Mouse (Mus musculus) heart, embryonic 13.5 days (tissue): ENCODE results near the gene Lalba. TPM values are rescaled to one million over a fixed set of nuclear protein-coding genes. Genes with fewer than 3 reads are reported as not detected.
A peak's percentile ranks its signal among the peaks of the same experiment; 100 is the strongest.
"Not testable (repeated sequence)": the region's sequence is repeated elsewhere in the genome, so short reads cannot be mapped to it uniquely, and the experiment has no call there.

ENCODE experiments used
- ATAC-seq: fragments of 200-750 bp; cut with Nextera tagmentation; 2 replicates; pipeline ENCODE4 v1.8.0; 2017; ENCODE audit warnings: moderate TSS enrichment; ENCODE audit not compliant: insufficient number of reproducible peaks, low FRiP score, low TSS enrichment; ENCODE audit errors: extremely low read depth
- H3K27ac ChIP-seq: fragments of 300-500 bp; sonication (generic); replicated peaks from 2 replicates; pipeline ENCODE4 v1.5.1; 2015; ENCODE audit warnings: moderate library complexity, mild to moderate bottlenecking, inconsistent platforms
- H3K27me3 ChIP-seq: fragments of 300-500 bp; sonication (generic); replicated peaks from 2 replicates; pipeline ENCODE4 v1.6.1; 2015; ENCODE audit warnings: mild to moderate bottlenecking, inconsistent platforms
- H3K36me3 ChIP-seq: fragments of 300-500 bp; sonication (generic); 2 replicates; pipeline ENCODE4 v1.6.1; 2015; ENCODE audit warnings: mild to moderate bottlenecking, inconsistent platforms
- H3K4me1 ChIP-seq: fragments of 300-500 bp; sonication (generic); 2 replicates; pipeline ENCODE4 v1.6.1; 2015; ENCODE audit warnings: inconsistent platforms
- H3K4me2 ChIP-seq: fragments of 300-500 bp; sonication (generic); 2 replicates; pipeline ENCODE4 v1.6.1; 2015; ENCODE audit warnings: inconsistent platforms, mild to moderate bottlenecking, moderate library complexity
- H3K4me3 ChIP-seq: fragments of 300-500 bp; sonication (generic); 2 replicates; pipeline ENCODE4 v1.5.1; 2015; ENCODE audit warnings: moderate library complexity, mild to moderate bottlenecking, inconsistent platforms
- H3K9ac ChIP-seq: fragments of 300-500 bp; sonication (generic); 2 replicates; pipeline ENCODE4 v1.6.1; 2015; ENCODE audit warnings: inconsistent platforms, mild to moderate bottlenecking, moderate library complexity
- H3K9me3 ChIP-seq: fragments of 300-500 bp; sonication (generic); 2 replicates; pipeline ENCODE4 v1.6.1; 2016; ENCODE audit warnings: inconsistent platforms
- WGBS: fragments of 180-500 bp; shearing (Covaris S2); methylation state at CpG from one replicate; pipeline ENCODE4 v1.1.7; 2015; ENCODE audit warnings: mixed read lengths; 5-methylcytosine and 5-hydroxymethylcytosine counted together
- polyA plus RNA-seq: library from polyadenylated mRNA; unstranded; fragments of >200 nt; fragmentation: Nextera tagmentation; extraction: Ambion mirVana; gene quantifications from 2 replicates; pipeline ENCODE4 v1.2.1, GENCODE M21; 2015

The Lalba gene
- not detected in 2 replicates for polyA plus RNA-seq

DNA sequence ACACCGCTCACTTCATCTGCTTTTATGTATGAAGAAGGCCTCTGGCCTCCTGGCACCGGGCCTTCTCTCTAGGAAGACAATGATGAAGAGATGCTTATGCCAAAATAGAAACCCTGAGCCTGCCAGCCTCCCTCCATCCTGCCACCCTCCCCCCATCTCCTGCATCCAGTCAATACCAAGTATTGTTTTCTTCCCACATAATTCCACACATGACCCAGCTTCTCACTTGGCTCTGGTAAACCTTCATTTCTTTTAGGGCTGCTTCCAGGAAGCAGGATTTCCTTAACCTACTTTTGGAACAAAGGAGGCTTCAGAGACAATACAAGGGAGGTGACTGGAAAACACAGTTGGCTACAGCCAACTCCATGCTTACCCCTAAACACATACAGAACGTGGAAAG lies at the start of gene Lalba:
Lalba (minus strand) TSS at position 21 of the 400 bp plus-strand sequence.
- Histone ChIP-seq H3K36me3 (no peaks in the 10 kb centered on the region), H3K4me2 (no peak within 1 kb of the TSS), H3K4me3 (no peak within 1 kb of the TSS), H3K27ac (no peak within 1 kb of the TSS), H3K4me1 (no peaks in the 10 kb centered on the region), H3K27me3 (no peaks in the 10 kb centered on the region), H3K9me3 (no peaks in the 10 kb centered on the region), H3K9ac (no peak within 1 kb of the TSS)
- ATAC-seq: no peak
- WGBS: 53% methylated on average over 3 of the region's 3 CpGs

DNA sequence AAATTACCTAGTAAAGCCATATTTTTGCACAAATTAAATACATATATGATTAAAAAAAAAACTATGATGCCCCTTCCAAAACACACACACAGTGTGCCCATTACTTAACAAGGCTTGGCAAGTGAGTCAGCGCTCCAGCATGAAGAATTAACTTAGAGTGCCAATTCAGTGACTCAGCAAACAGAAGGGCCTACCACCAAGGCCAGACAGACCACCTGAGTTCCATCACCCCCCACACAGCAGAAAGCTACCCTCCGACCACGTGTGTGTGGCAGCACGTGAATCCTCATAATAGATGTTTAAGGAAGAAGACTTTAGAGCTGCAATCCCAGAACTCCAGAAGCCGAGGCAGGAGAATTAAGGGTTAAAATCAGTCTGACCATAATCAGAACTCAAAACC lies 49.8 kb upstream of the Lalba start:
- H3K27ac ChIP-seq: no peak overlapping the region; the same call in 1 of the 2 replicates
- WGBS: 31% methylated on average over 5 of the region's 5 CpGs

GRCm38 (mm10) chr15:98528066-98528563 lies 45.6 kb upstream of the Lalba start:
- ATAC-seq: no peak
- no peak overlapping the region for H3K9ac ChIP-seq

More for the DNA sequence above, 49.8 kb upstream of the Lalba start:
- ATAC-seq: no peak
- peak overlapping the region; percentile 94 for H3K9ac ChIP-seq
- no peaks in the 10 kb centered on the region for H3K27me3 ChIP-seq
- peak overlapping the region; percentile 92 for H3K4me3 ChIP-seq
- H3K4me1 ChIP-seq: peaks cover 19% of the 10 kb centered on the region
- peak overlapping the region; percentile 93 for H3K4me2 ChIP-seq
- H3K9me3 ChIP-seq: no peaks in the 10 kb centered on the region
- peaks cover 48% of the 10 kb centered on the region for H3K36me3 ChIP-seq

DNA sequence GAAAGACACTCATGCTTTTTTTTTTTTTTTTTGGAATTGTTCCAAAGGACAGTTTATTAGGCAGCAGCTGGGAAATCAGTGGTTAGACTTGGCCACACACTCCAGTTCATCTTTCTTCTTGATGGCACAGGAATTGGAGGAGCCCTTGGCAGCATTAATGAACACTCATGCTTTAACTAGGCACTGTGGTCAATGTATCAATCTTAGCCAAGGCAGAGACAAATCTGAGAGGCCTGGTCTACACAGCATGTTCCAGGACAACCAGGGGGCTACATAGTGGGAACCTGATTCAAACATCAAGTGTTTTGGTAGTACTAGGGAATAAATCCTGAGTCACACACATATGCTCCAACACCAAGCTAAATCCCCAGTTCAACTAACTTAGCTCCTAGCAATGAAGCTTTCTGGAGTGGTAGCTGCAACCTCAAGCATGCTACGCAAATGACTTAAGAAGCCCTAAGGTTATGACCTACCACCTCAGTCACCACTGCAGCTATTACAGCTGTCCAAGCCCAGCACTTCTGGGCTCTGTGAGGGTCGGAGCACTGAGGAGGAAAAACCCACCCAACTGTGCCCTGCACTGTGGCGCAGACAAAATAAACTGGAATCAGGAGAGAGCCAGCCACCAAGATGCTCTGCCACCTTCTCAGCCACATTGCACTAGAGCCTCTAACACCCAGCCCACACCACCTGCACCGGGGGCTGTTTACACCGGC lies 44.7 kb upstream of the Lalba start:
- Histone ChIP-seq H3K36me3 (peaks cover 97% of the 10 kb centered on the region), H3K27ac (no peak overlapping the region), H3K4me2 (no peak overlapping the region), H3K9me3 (no peaks in the 10 kb centered on the region), H3K4me3 (no peak overlapping the region), H3K4me1 (peaks cover 20% of the 10 kb centered on the region), H3K9ac (no peak overlapping the region), H3K27me3 (no peaks in the 10 kb centered on the region)
- no peak for ATAC-seq
- 92% methylated on average over 5 of the region's 5 CpGs for WGBS

More at GRCm38 (mm10) chr15:98528066-98528563, 45.6 kb upstream of the Lalba start:
- H3K4me3 ChIP-seq: no peak overlapping the region
- H3K27ac ChIP-seq: no peak overlapping the region
- no peak overlapping the region for H3K4me2 ChIP-seq
- no peaks in the 10 kb centered on the region for H3K27me3 ChIP-seq
- WGBS: 82% methylated on average over 5 of the region's 5 CpGs
- peaks cover 88% of the 10 kb centered on the region for H3K36me3 ChIP-seq
- H3K4me1 ChIP-seq: peaks cover 29% of the 10 kb centered on the region
- no peaks in the 10 kb centered on the region for H3K9me3 ChIP-seq

GRCm38 (mm10) chr15:98526057-98526456 lies 43.5 kb upstream of the Lalba start:
- H3K27ac ChIP-seq: no peak overlapping the region
- no peak for ATAC-seq

GRCm38 (mm10) chr15:98521245-98521644 lies 38.7 kb upstream of the Lalba start:
- no peaks in the 10 kb centered on the region for H3K27me3 ChIP-seq
- H3K27ac ChIP-seq: no peak overlapping the region
- peaks cover 82% of the 10 kb centered on the region for H3K36me3 ChIP-seq
- no peak overlapping the region for H3K9ac ChIP-seq
- H3K4me3 ChIP-seq: no peak overlapping the region
- H3K4me1 ChIP-seq: 0 out of 2 replicates have a peak, but pooled peaks cover 3% of the 10 kb centered on the region
- H3K9me3 ChIP-seq: no peaks in the 10 kb centered on the region
- ATAC-seq: no peak
- no peak overlapping the region for H3K4me2 ChIP-seq
- 88% methylated on average over 3 of the region's 3 CpGs for WGBS

More at GRCm38 (mm10) chr15:98526057-98526456, 43.5 kb upstream of the Lalba start:
- Histone ChIP-seq H3K4me1 (0 out of 2 replicates have a peak, but pooled peaks cover 11% of the 10 kb centered on the region), H3K4me2 (no peak overlapping the region), H3K27me3 (no peaks in the 10 kb centered on the region), H3K9ac (no peak overlapping the region), H3K4me3 (no peak overlapping the region), H3K36me3 (peaks cover 99% of the 10 kb centered on the region), H3K9me3 (no peaks in the 10 kb centered on the region)
- 62% methylated on average over 5 of the region's 5 CpGs for WGBS

DNA sequence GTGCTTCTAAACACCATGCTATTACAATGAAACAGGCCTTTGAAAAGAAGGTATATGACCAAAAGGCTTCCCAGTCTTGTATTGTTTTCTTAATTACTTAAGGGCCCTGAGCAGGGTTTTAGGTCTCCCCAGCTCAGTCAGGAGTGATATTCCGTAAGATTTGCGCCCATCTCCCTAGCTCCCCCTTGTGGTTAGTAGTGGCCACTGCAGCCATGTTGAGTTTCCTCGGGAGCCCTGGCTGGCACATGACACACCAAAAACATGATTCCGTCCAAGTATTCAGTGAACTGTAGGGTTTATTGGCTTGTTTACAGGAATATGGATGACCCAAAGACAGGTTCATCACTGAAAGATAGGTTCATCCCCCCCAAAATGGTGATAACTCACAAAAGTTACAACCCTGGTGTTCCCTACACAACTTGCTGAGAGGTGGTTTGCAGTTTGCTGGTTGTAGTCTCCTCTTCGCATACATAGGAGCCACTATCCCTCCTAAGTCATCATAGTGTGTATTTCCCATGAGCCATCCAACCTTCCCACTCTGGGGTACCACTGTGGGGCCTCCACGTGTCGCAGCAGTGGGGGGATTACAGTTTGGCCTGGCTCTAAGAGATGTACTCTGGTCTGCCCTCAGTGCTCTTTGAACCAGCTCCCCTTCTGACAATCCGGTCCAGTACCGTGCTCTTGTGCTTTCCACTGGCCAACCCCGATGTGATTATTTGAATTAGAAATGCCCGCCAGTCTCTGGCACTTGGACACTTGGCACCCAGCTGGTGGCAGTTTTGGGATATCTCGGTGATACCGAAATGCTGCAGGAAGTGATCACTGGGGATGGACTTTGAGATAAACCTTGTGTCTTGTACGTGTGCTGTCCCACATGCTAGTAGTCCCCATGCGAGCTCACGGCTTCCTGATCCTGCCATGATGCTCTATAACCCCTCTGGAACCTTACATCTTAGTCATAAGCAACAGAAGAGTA lies 35.1 kb upstream of the Lalba start:
- peaks cover 10% of the 10 kb centered on the region for H3K4me1 ChIP-seq
- H3K27me3 ChIP-seq: no peaks in the 10 kb centered on the region
- H3K9me3 ChIP-seq: no peaks in the 10 kb centered on the region
- H3K27ac ChIP-seq: no peak overlapping the region
- no peak overlapping the region for H3K4me2 ChIP-seq
- no peak overlapping the region for H3K9ac ChIP-seq
- H3K4me3 ChIP-seq: no peak overlapping the region
- H3K36me3 ChIP-seq: peaks cover 54% of the 10 kb centered on the region
- ATAC-seq: no peak
- WGBS: 70% methylated on average over 16 of the region's 16 CpGs

DNA sequence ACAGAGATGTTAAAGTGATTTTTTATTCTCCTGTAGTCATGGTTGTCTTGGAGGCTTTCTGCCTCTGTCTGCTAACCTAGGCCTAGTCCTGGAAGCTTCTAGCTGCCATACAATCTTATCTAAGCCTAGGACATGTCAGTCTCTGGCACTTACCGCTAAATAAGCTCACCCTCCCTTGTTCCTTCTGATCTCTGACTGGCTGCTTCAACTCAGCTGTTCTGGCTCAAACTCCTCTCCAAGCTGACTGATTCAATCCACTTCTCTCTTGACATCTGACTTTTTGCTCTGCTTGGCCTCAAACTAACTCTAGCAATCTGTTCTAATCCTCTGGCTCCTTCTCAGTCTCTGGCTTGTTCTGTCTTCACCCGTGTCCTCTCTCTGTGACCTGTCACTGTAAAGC lies 32.3 kb upstream of the Lalba start:
- not testable (repeated sequence) for ATAC-seq, H3K27me3 ChIP-seq, H3K4me3 ChIP-seq, H3K9me3 ChIP-seq, H3K4me2 ChIP-seq, H3K9ac ChIP-seq, H3K27ac ChIP-seq
- whole genome bisulfite sequencing: 57% methylated on average over 2 of the region's 2 CpGs
- Histone ChIP-seq H3K36me3 (peaks cover 25% of the 10 kb centered on the region), H3K4me1 (peaks cover 30% of the 10 kb centered on the region)

- Histone ChIP-seq H3K9me3 (no peaks in the 10 kb centered on the region), H3K27ac (no peak overlapping the region), H3K27me3 (no peaks in the 10 kb centered on the region), H3K36me3 (peaks cover 20% of the 10 kb centered on the region), H3K4me2 (no peak overlapping the region), H3K9ac (no peak overlapping the region), H3K4me1 (peaks cover 30% of the 10 kb centered on the region), H3K4me3 (no peak overlapping the region)
- ATAC-seq: no peak
- 81% methylated on average over 8 of the region's 8 CpGs for WGBS
Observed at GRCm38 (mm10) chr15:98514146-98514545, 31.6 kb upstream of the Lalba start.

DNA sequence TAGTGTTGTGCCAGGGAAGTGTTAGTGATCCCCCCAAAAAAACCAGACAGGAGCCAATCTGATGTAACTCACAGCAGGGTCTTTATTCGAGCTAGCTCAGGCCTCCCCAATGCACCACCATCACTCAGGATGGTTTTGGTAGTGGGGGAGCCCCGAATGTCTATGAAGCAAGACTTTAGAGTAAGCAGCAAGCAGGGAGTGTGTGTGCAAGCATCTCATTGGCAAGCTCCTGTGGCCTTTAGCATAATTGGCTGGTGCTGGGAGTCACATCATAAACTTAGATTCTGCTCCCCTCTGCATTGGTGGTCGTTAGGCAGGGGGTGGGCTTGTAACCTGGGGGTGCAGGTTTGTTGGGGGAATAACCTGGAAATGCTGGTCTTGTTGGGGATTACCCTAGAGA lies 31.2 kb upstream of the Lalba start:
- not testable (repeated sequence) for H3K27ac ChIP-seq, H3K27me3 ChIP-seq, H3K9me3 ChIP-seq, ATAC-seq, H3K4me3 ChIP-seq, H3K4me2 ChIP-seq, H3K9ac ChIP-seq
- Histone ChIP-seq H3K36me3 (peaks cover 20% of the 10 kb centered on the region), H3K4me1 (peaks cover 30% of the 10 kb centered on the region)
- 70% methylated on average over 3 of the region's 3 CpGs for WGBS

- Histone ChIP-seq H3K27me3 (no peaks in the 10 kb centered on the region), H3K9ac (peak overlapping the region; percentile 19; the same call in 1 of the 2 replicates), H3K4me1 (peaks cover 30% of the 10 kb centered on the region), H3K9me3 (no peaks in the 10 kb centered on the region), H3K4me2 (peak overlapping the region; percentile 50), H3K27ac (peak overlapping the region; percentile 59), H3K4me3 (no peak overlapping the region), H3K36me3 (peaks cover 12% of the 10 kb centered on the region)
- WGBS: 26% methylated on average over 17 of the region's 17 CpGs
- ATAC-seq: no peak
Observed at GRCm38 (mm10) chr15:98512799-98513321, 30.3 kb upstream of the Lalba start.
